Mouse (Mus musculus): ENCODE measurements at regions not wholly inside any gene's neighbourhood (a gene's known extent, or its start where the extent isn't known, plus 50 kb on each side); places are given as distances from the start of the nearest gene placed in this dataset.

DNA sequence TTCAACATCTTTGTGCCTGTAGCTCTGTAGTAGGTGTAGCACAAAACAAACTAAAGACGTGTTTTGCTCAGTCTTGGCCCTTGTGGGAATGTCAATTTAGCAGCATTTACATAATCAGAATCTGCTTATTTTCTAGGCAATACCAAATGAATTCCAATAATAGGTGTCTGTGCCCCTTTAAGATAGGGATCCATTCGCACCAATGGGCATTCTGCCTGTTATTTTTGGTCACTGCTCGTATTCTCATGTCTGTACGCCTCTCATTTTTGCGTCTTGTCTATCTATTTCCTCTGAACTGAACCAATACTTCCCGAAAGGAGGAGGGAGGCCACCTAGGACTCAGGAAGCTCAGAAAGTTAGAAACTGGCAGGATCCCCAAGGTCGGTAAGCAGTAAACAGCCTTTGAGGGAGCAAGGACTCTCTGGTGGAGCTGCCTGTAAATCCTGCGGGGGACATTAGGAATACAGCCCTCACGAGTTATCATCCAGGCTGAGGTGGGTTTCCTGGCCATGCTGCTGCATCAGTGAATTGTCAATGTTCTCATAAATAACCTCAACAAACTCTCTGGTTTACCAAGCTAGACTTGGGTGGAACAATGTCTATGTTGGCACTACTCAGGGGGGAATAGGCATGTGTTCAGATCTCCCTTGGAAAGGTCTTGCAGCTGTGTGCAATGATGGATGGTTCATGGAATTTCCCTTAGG is 86.5 kb upstream of the 1700025G04Rik start:
- TF ChIP-seq POLR2A (IDR thresholded peaks at IDR 0.05; ENCODE audit: extremely low read depth, insufficient read depth, low read length), result no peak
- TF ChIP-seq CTCF (IDR thresholded peaks at IDR 0.05; ENCODE audit: low read depth, low read length), result no peak

Measured in liver, adult 2 months (tissue).